Mouse (Mus musculus) macrophage (primary cell): ENCODE measurements around the gene Ces1f. TPM values are rescaled to one million over a fixed set of nuclear protein-coding genes. Genes with fewer than 3 reads are reported as not detected.

Source experiments
- H3K27ac ChIP-seq: fragments of 350-480 bp; formaldehyde crosslinking; 2 replicates; pipeline ENCODE4 v1.9.0; 2021
- H3K36me3 ChIP-seq: fragments of 350-480 bp; formaldehyde crosslinking; 2 replicates; pipeline ENCODE4 v1.9.0; 2021; ENCODE audit errors: inconsistent target
- H3K4me3 ChIP-seq: fragments of 350-480 bp; formaldehyde crosslinking; 2 replicates; pipeline ENCODE4 v1.9.0; 2021; ENCODE audit errors: inconsistent target
- H3K79me2 ChIP-seq: fragments of 350-480 bp; formaldehyde crosslinking; 2 replicates; pipeline ENCODE4 v1.9.0; 2021; ENCODE audit errors: inconsistent target
- WGBS: methylation state at CpG from one replicate; pipeline ENCODE4 v1.1.7; 2026; ENCODE audit warnings: inconsistent platforms; ENCODE audit not compliant: missing documents; 5-methylcytosine and 5-hydroxymethylcytosine counted together
- polyA plus RNA-seq: library from polyadenylated mRNA; stranded (reverse); fragments of 250-400 nt; gene quantifications from 3 replicates; pipeline ENCODE4 v1.2.4, GENCODE M21; 2018; ENCODE audit warnings: inconsistent platforms
- total RNA-seq, 78 experiments: library from RNA; depleted of rRNA; stranded (reverse); fragments of 250-400 nt; gene quantifications; 1 replicate in 9 of 78; 2 replicates in 24 of 78; 3 replicates in 43 of 78; 4 replicates in 2 of 78; pipeline ENCODE4 v1.2.4; 2018; ENCODE audit warnings: inconsistent platforms in 56 of 78

Ces1f gene
- not detected for total RNA-seq (2018; cell fraction: chromatin; rRNA removed)
- not detected for total RNA-seq (2018; cell fraction: cytosol; rRNA removed)
- not detected for total RNA-seq (2018; cell fraction: nucleus; rRNA removed)
- polyA plus RNA-seq = not detected in 3 replicates

- Histone ChIP-seq H3K79me2 (no peaks in the 10 kb centered on the region), H3K36me3 (no peaks in the 10 kb centered on the region)
- 100% methylated on average over 1 of the region's 1 CpGs for WGBS
Measured at GRCm38 (mm10) chr8:93279556-93279955, at the start of gene Ces1f. Gene Ces1f, minus strand, starts transcription at chr8:93279747.

GRCm38 (mm10) chr8:93325123-93325522, 45.6 kb upstream of the Ces1f start:
- Histone ChIP-seq H3K79me2 (no peaks in the 10 kb centered on the region), H3K36me3 (no peaks in the 10 kb centered on the region), H3K27ac (no peak overlapping the region), H3K4me3 (no peak overlapping the region)
- 84% methylated on average over 2 of the region's 2 CpGs for WGBS

More at GRCm38 (mm10) chr8:93279556-93279955, at the start of gene Ces1f:
- Histone ChIP-seq H3K4me3 (no peak within 1 kb of the TSS), H3K27ac (no peak within 1 kb of the TSS)

- no peak overlapping the region for H3K27ac ChIP-seq
- 80% methylated on average over 2 of the region's 2 CpGs for WGBS
- H3K79me2 ChIP-seq = no peaks in the 10 kb centered on the region
- no peak overlapping the region for H3K4me3 ChIP-seq
- H3K36me3 ChIP-seq = no peaks in the 10 kb centered on the region
Measured at GRCm38 (mm10) chr8:93317031-93317430, 37.5 kb upstream of the Ces1f start.

GRCm38 (mm10) chr8:93315557-93315956, 36.0 kb upstream of the Ces1f start:
- Histone ChIP-seq H3K79me2 (no peaks in the 10 kb centered on the region), H3K27ac (no peak overlapping the region), H3K4me3 (no peak overlapping the region), H3K36me3 (no peaks in the 10 kb centered on the region)
- 76% methylated on average over 2 of the region's 2 CpGs for WGBS

- H3K36me3 ChIP-seq = no peaks in the 10 kb centered on the region
- H3K4me3 ChIP-seq = no peak overlapping the region
- H3K79me2 ChIP-seq = no peaks in the 10 kb centered on the region
- WGBS = 86% methylated on average over 2 of the region's 2 CpGs
- H3K27ac ChIP-seq = no peak overlapping the region
Measured at GRCm38 (mm10) chr8:93283896-93284295, 4.3 kb upstream of the Ces1f start.

GRCm38 (mm10) chr8:93282349-93282748, 2.8 kb upstream of the Ces1f start:
- WGBS = 79% methylated on average over 3 of the region's 3 CpGs
- Histone ChIP-seq H3K4me3 (no peak overlapping the region), H3K27ac (no peak overlapping the region), H3K79me2 (no peaks in the 10 kb centered on the region), H3K36me3 (no peaks in the 10 kb centered on the region)

- no peaks in the 10 kb centered on the region for H3K79me2 ChIP-seq
- 77% methylated on average over 4 of the region's 4 CpGs for WGBS
- H3K4me3 ChIP-seq = no peak overlapping the region
- no peak overlapping the region for H3K27ac ChIP-seq
- no peaks in the 10 kb centered on the region for H3K36me3 ChIP-seq
Measured at GRCm38 (mm10) chr8:93278176-93278805, 1.3 kb downstream of the Ces1f start.

GRCm38 (mm10) chr8:93274609-93275008, 4.9 kb downstream of the Ces1f start:
- WGBS = 88% methylated on average over 4 of the region's 4 CpGs
- no peak overlapping the region for H3K4me3 ChIP-seq

GRCm38 (mm10) chr8:93273321-93273720, 6.2 kb downstream of the Ces1f start:
- WGBS = 76% methylated on average over 3 of the region's 3 CpGs
- Histone ChIP-seq H3K79me2 (no peaks in the 10 kb centered on the region), H3K36me3 (no peaks in the 10 kb centered on the region), H3K4me3 (no peak overlapping the region), H3K27ac (no peak overlapping the region)

More at GRCm38 (mm10) chr8:93274609-93275008, 4.9 kb downstream of the Ces1f start:
- H3K36me3 ChIP-seq = no peaks in the 10 kb centered on the region
- no peak overlapping the region for H3K27ac ChIP-seq
- no peaks in the 10 kb centered on the region for H3K79me2 ChIP-seq

GRCm38 (mm10) chr8:93272686-93273085, 6.9 kb downstream of the Ces1f start:
- Histone ChIP-seq H3K36me3 (no peaks in the 10 kb centered on the region), H3K4me3 (no peak overlapping the region), H3K79me2 (no peaks in the 10 kb centered on the region), H3K27ac (no peak overlapping the region)
- 90% methylated on average over 4 of the region's 4 CpGs for WGBS

- WGBS = 73% methylated on average over 2 of the region's 2 CpGs
- no peak overlapping the region for H3K4me3 ChIP-seq
- no peaks in the 10 kb centered on the region for H3K36me3 ChIP-seq
- H3K27ac ChIP-seq = no peak overlapping the region
- no peaks in the 10 kb centered on the region for H3K79me2 ChIP-seq
Measured at GRCm38 (mm10) chr8:93261436-93261835, 18.1 kb downstream of the Ces1f start.

- Histone ChIP-seq H3K79me2 (no peaks in the 10 kb centered on the region), H3K27ac (no peak overlapping the region), H3K4me3 (no peak overlapping the region), H3K36me3 (no peaks in the 10 kb centered on the region)
- WGBS = 100% methylated on average over 1 of the region's 1 CpGs
Measured at GRCm38 (mm10) chr8:93252400-93252925, 27.1 kb downstream of the Ces1f start.

GRCm38 (mm10) chr8:93246057-93246456, 33.5 kb downstream of the Ces1f start:
- WGBS = 80% methylated on average over 2 of the region's 2 CpGs
- Histone ChIP-seq H3K4me3 (no peak overlapping the region), H3K36me3 (no peaks in the 10 kb centered on the region), H3K79me2 (no peaks in the 10 kb centered on the region), H3K27ac (no peak overlapping the region)

- H3K4me3 ChIP-seq = no peak overlapping the region
- no peaks in the 10 kb centered on the region for H3K36me3 ChIP-seq
- no peak overlapping the region for H3K27ac ChIP-seq
- H3K79me2 ChIP-seq = no peaks in the 10 kb centered on the region
Measured at GRCm38 (mm10) chr8:93239884-93240283, 39.7 kb downstream of the Ces1f start.

- H3K4me3 ChIP-seq = no peak overlapping the region
- H3K79me2 ChIP-seq = no peaks in the 10 kb centered on the region
- 89% methylated on average over 1 of the region's 1 CpGs for WGBS
- no peak overlapping the region for H3K27ac ChIP-seq
- H3K36me3 ChIP-seq = no peaks in the 10 kb centered on the region
Measured at GRCm38 (mm10) chr8:93235681-93236080, 43.9 kb downstream of the Ces1f start.
